Comparison of ENCODE assay signal across 15 mouse cellular contexts in genomic region chr17:58596661-58597060, GRCm38 (mm10).
"Had no signal": no experiment of that assay in that cellular context is flagged by ENCODE, and none has a peak within 500 bp of the region (broad histone marks: within the 10 kb centered on the region; RNA-seq: fewer than 3 reads in every experiment).

No protein-coding gene starts in this region.

- DNase-seq: heart, postnatal 10 days; heart, postnatal 14 days; heart, postnatal 36 days; heart, postnatal 4 days; kidney, adult 11 months; kidney, adult 18-20 months; kidney, adult 2 months; kidney, adult 8-10 months; kidney, postnatal 10 days; kidney, postnatal 14 days; kidney, postnatal 25 days; kidney, postnatal 36 days; kidney, postnatal 4 days; layer of hippocampus, adult 9-11 months; layer of hippocampus, postnatal 36 days had no signal
